Mouse (Mus musculus) olfactory bulb, adult 2 months (tissue): ENCODE data around the gene Smtnl2. TPM values are rescaled to one million over a fixed set of nuclear protein-coding genes. Genes with fewer than 3 reads are reported as not detected.

ENCODE experiments used
- H3K27ac ChIP-seq: fragments of 200-500 bp; 2 replicates; pipeline ENCODE4 v1.5.1; 2012; ENCODE audit warnings: low read depth, low read length; ENCODE audit not compliant: insufficient read depth
- H3K4me1 ChIP-seq: fragments of 200-500 bp; 2 replicates; pipeline ENCODE4 v1.6.1; 2012; ENCODE audit warnings: low read length; ENCODE audit not compliant: control insufficient read depth, insufficient read depth
- H3K4me3 ChIP-seq: fragments of 200-500 bp; 2 replicates; pipeline ENCODE4 v1.5.1; 2012; ENCODE audit warnings: mild to moderate bottlenecking, low read depth, low read length, moderate library complexity; ENCODE audit not compliant: insufficient read depth
- CTCF ChIP-seq: fragments of 200-500 bp; IDR thresholded peaks from 2 replicates; pipeline ENCODE4 v1.5.1; 2012; ENCODE audit warnings: low read depth, mild to moderate bottlenecking, low read length, moderate library complexity; ENCODE audit not compliant: insufficient read depth
- POLR2A ChIP-seq: fragments of 200-500 bp; IDR thresholded peaks from 2 replicates; pipeline ENCODE4 v1.6.1; 2012; ENCODE audit warnings: mild to moderate bottlenecking, low read depth, low read length, moderate library complexity; ENCODE audit not compliant: insufficient read depth
- WGBS: fragments of 180-500 bp; shearing (Covaris S2); methylation state at CpG from one replicate; pipeline ENCODE4 v1.1.7; 2018; 5-methylcytosine and 5-hydroxymethylcytosine counted together
- polyA plus RNA-seq: library from polyadenylated mRNA; stranded (reverse); fragments of >200 nt; gene quantifications from 2 replicates; pipeline ENCODE4 v1.2.4, GENCODE M21; 2012; ENCODE audit warnings: low replicate concordance; ENCODE audit not compliant: missing spikeins, insufficient read depth, insufficient read length

Smtnl2 gene
- polyA plus RNA-seq, 1 experiment: not detected

- H3K4me1 ChIP-seq: peaks cover 7% of the 10 kb centered on the region
- TF ChIP-seq POLR2A (no peak), CTCF (no peak)
- H3K27ac ChIP-seq: no peak overlapping the region
- 59% methylated on average over 3 of the region's 3 CpGs for WGBS
- no peak overlapping the region for H3K4me3 ChIP-seq
These were observed 4.4 kb downstream of the Smtnl2 start for GRCm38 (mm10) chr11:72407081-72407480.

- no peak overlapping the region for H3K27ac ChIP-seq
- no peak for TF ChIP-seq CTCF
- TF ChIP-seq POLR2A: no peak
These were observed 5.3 kb downstream of the Smtnl2 start for GRCm38 (mm10) chr11:72406079-72406675.

GRCm38 (mm10) chr11:72405532-72405931 lies 6.0 kb downstream of the Smtnl2 start:
- H3K27ac ChIP-seq: no peak overlapping the region
- no peaks in the 10 kb centered on the region for H3K4me1 ChIP-seq
- no peak overlapping the region for H3K4me3 ChIP-seq
- 76% methylated on average over 4 of the region's 4 CpGs for WGBS
- TF ChIP-seq POLR2A (no peak), CTCF (no peak)

More at GRCm38 (mm10) chr11:72406079-72406675, 5.3 kb downstream of the Smtnl2 start:
- Histone ChIP-seq H3K4me1 (peaks cover 4% of the 10 kb centered on the region), H3K4me3 (no peak overlapping the region)
- 75% methylated on average over 8 of the region's 8 CpGs for WGBS

GRCm38 (mm10) chr11:72402969-72403368 lies 8.5 kb downstream of the Smtnl2 start:
- H3K4me1 ChIP-seq: no peaks in the 10 kb centered on the region
- no peak overlapping the region for H3K4me3 ChIP-seq
- 90% methylated on average over 12 of the region's 12 CpGs for WGBS
- TF ChIP-seq POLR2A (no peak), CTCF (no peak)
- H3K27ac ChIP-seq: no peak overlapping the region

GRCm38 (mm10) chr11:72402017-72402416 lies 9.5 kb downstream of the Smtnl2 start:
- Histone ChIP-seq H3K4me1 (peaks cover 7% of the 10 kb centered on the region; the same call in 1 of the 2 replicates), H3K27ac (no peak overlapping the region), H3K4me3 (no peak overlapping the region)
- WGBS: 85% methylated on average over 5 of the region's 5 CpGs
- TF ChIP-seq POLR2A: no peak

- no peak for TF ChIP-seq CTCF
- TF ChIP-seq POLR2A: no peak
- WGBS: 88% methylated on average over 12 of the region's 12 CpGs
- peaks cover 10% of the 10 kb centered on the region; the same call in 1 of the 2 replicates for H3K4me1 ChIP-seq
These were observed 10.4 kb downstream of the Smtnl2 start for GRCm38 (mm10) chr11:72401068-72401467.

GRCm38 (mm10) chr11:72397811-72398525 lies 13.5 kb downstream of the Smtnl2 start:
- H3K4me1 ChIP-seq: peaks cover 14% of the 10 kb centered on the region; the same call in 1 of the 2 replicates
- no peak overlapping the region for H3K4me3 ChIP-seq
- no peak overlapping the region for H3K27ac ChIP-seq
- WGBS: 91% methylated on average over 8 of the region's 8 CpGs
- TF ChIP-seq CTCF (no peak), POLR2A (no peak)

More at GRCm38 (mm10) chr11:72401068-72401467, 10.4 kb downstream of the Smtnl2 start:
- H3K27ac ChIP-seq: no peak overlapping the region
- H3K4me3 ChIP-seq: no peak overlapping the region

- H3K4me1 ChIP-seq: peaks cover 14% of the 10 kb centered on the region; the same call in 1 of the 2 replicates
- TF ChIP-seq CTCF (no peak), POLR2A (no peak)
- no peak overlapping the region for H3K27ac ChIP-seq
- no peak overlapping the region for H3K4me3 ChIP-seq
- 66% methylated on average over 10 of the region's 10 CpGs for WGBS
These were observed 14.4 kb downstream of the Smtnl2 start for GRCm38 (mm10) chr11:72397072-72397471.

- 88% methylated on average over 7 of the region's 7 CpGs for whole genome bisulfite sequencing
- Histone ChIP-seq H3K4me3 (no peak overlapping the region), H3K4me1 (peaks cover 14% of the 10 kb centered on the region; the same call in 1 of the 2 replicates), H3K27ac (no peak overlapping the region)
- no peak for TF ChIP-seq CTCF
- no peak for TF ChIP-seq POLR2A
These were observed 14.9 kb downstream of the Smtnl2 start for GRCm38 (mm10) chr11:72396621-72397020.

- Histone ChIP-seq H3K4me3 (no peak overlapping the region), H3K27ac (no peak overlapping the region), H3K4me1 (peaks cover 14% of the 10 kb centered on the region; the same call in 1 of the 2 replicates)
- WGBS: 95% methylated on average over 6 of the region's 6 CpGs
- no peak for TF ChIP-seq CTCF
- no peak for TF ChIP-seq POLR2A
These were observed 15.9 kb downstream of the Smtnl2 start for GRCm38 (mm10) chr11:72395652-72396051.
